In genomic region chr10:41809771-41810563, GRCm38 (mm10) we compare ENCODE assay signal across 8 mouse cellular contexts. TPM values are rescaled to one million over a fixed set of nuclear protein-coding genes. Genes with fewer than 3 reads are reported as not detected.
DNase-seq lines count a peak whose midpoint lies in the region; ATAC-seq and TF ChIP-seq lines count a peak whose summit lies in the region.

Gene Cep57l1 (minus strand): TSS chr10:41809871.
Gene Sesn1 (plus strand): TSS chr10:41809935.

- no peaks in the 10 kb centered on the region for H3K36me3 ChIP-seq in forebrain, embryonic 15.5 days

- peaks cover 39% of the 10 kb centered on the region for H3K4me1 ChIP-seq in forebrain, embryonic 15.5 days
- peaks cover 16% of the 10 kb centered on the region; the same call in 1 of the 2 replicates for H3K4me1 ChIP-seq in lung, adult 2 months (ENCODE audit: control insufficient read depth, insufficient read depth, low read length)

- peak; percentile 43; the same call in 1 of the 2 replicates for TF ChIP-seq POLR2A in lung, adult 2 months (IDR thresholded peaks at IDR 0.05; ENCODE audit: borderline replicate concordance, extremely low read depth, low read depth, low read length)

- DNase-seq in ES-CJ7 (ENCODE audit: low read depth, low spot score): peak; percentile 96
- peak; percentile 93 for DNase-seq in cerebellum, adult 11 months
- peak; percentile 88 for DNase-seq in heart, postnatal 25 days (ENCODE audit: low spot score)
- peak; percentile 82 to 97 for DNase-seq in layer of hippocampus, adult 18-20 months (ENCODE audit: low spot score in 2 of 2)
- DNase-seq in lung, adult 2 months: peak; percentile 90
- peak; percentile 83 to 88 for DNase-seq in thymus, adult 18-20 months

- H3K9me3 ChIP-seq in forebrain, embryonic 15.5 days: no peaks in the 10 kb centered on the region

- H3K4me3 ChIP-seq in forebrain, embryonic 15.5 days: peak within 1 kb of the TSS; percentile 94
- peak within 1 kb of the TSS; percentile 86 for H3K4me3 ChIP-seq in lung, adult 2 months (replicated peaks; ENCODE audit: extremely low read depth, low read depth, low read length)

- intact Hi-C loops in heart, postnatal 25 days (cut with DNase I): loop anchor here (2.0 to 10.0 kb wide), 4 partner anchors 77 to 952 kb away; partner anchors contain the start of genes Cd164, Sec63 and Snx3

- TF ChIP-seq CTCF in lung, adult 2 months (IDR thresholded peaks at IDR 0.05; ENCODE audit: insufficient read depth, low read length): no peak

- peak within 1 kb of the TSS; percentile 97 for H3K27ac ChIP-seq in forebrain, embryonic 15.5 days (replicated peaks)

- no peaks in the 10 kb centered on the region for H3K27me3 ChIP-seq in forebrain, embryonic 15.5 days

- WGBS in forebrain, embryonic 15.5 days: under 1% methylated on average over 68 of the region's 69 CpGs
- WGBS in lung, adult 2 months: under 1% methylated on average over 69 of the region's 69 CpGs

- peak; percentile 95 for ATAC-seq in forebrain, embryonic 15.5 days (replicated peaks)
- peak; percentile 65 for ATAC-seq in neutrophil, adult 5-6 weeks (ENCODE audit: extremely low read depth, insufficient number of reproducible peaks, low FRiP score, poor library complexity, severe bottlenecking)

- peak within 1 kb of the TSS; percentile 90 for H3K9ac ChIP-seq in forebrain, embryonic 15.5 days (replicated peaks)

- peak within 1 kb of the TSS; percentile 79 for H3K4me2 ChIP-seq in forebrain, embryonic 15.5 days (replicated peaks)

RNA-seq across cellular contexts. Expression of gene Cep57l1, which starts in this region (rescaled TPM):
- polyA plus RNA-seq in forebrain, embryonic 15.5 days (2015; fragmentation: Nextera tagmentation; extraction: Ambion mirVana): 19.9 and 21.5 TPM in 2 replicates
- 1 to 10 TPM; 2.3 to 3.4 TPM for total RNA-seq in heart, postnatal 25 days (2021)
- 1 to 10 TPM; 5.5 to 6.6 TPM for total RNA-seq in layer of hippocampus, adult 18-20 months (2021)
- polyA plus RNA-seq in lung, adult 2 months (2012; rRNA removed): 0.79 and 1.4 TPM in 2 replicates
- total RNA-seq in neutrophil, adult 5-6 weeks (2017): 10.7 and 13.8 TPM in 2 replicates

RNA-seq across cellular contexts. Expression of gene Sesn1, which starts in this region (rescaled TPM):
- polyA plus RNA-seq in forebrain, embryonic 15.5 days (2015; fragmentation: Nextera tagmentation; extraction: Ambion mirVana): 55.7 and 56.4 TPM in 2 replicates
- 100 to 1,000 TPM; 135 to 137 TPM for total RNA-seq in heart, postnatal 25 days (2021)
- total RNA-seq in layer of hippocampus, adult 18-20 months (2021): 10 to 100 TPM; 54.1 to 55.6 TPM
- 15.9 and 20.8 TPM in 2 replicates for polyA plus RNA-seq in lung, adult 2 months (2012; rRNA removed)
- total RNA-seq in neutrophil, adult 5-6 weeks (2017): 76.1 and 79.8 TPM in 2 replicates

Comparison
In these comparisons a context has a peak if more than half of its experiments do, and no peak if none do; other contexts are left out.
1. Peak in every context shown above with its lines: DNase-seq, ATAC-seq, H3K4me3 ChIP-seq and H3K27ac ChIP-seq.